Mouse (Mus musculus) lung, embryonic 15.5 days (tissue): ENCODE results near the gene 2200002D01Rik. TPM values are rescaled to one million over a fixed set of nuclear protein-coding genes. Genes with fewer than 3 reads are reported as not detected.
"Not testable (repeated sequence)": the region's sequence is repeated elsewhere in the genome, so short reads cannot be mapped to it uniquely, and the experiment has no call there.

ENCODE experiments used
- ATAC-seq: fragments of 200-750 bp; cut with Nextera tagmentation; 2 replicates; pipeline ENCODE4 v1.8.0; 2017; ENCODE audit warnings: moderate number of reproducible peaks, borderline replicate concordance; ENCODE audit not compliant: low FRiP score, low TSS enrichment; ENCODE audit errors: extremely low read depth
- H3K27ac ChIP-seq: fragments of 300-500 bp; sonication (generic); 2 replicates; pipeline ENCODE4 v1.5.1; 2015; ENCODE audit warnings: moderate library complexity, mild to moderate bottlenecking, inconsistent platforms
- H3K27me3 ChIP-seq: fragments of 300-500 bp; sonication (generic); 2 replicates; pipeline ENCODE4 v1.6.1; 2015; ENCODE audit warnings: inconsistent platforms
- H3K36me3 ChIP-seq: fragments of 300-500 bp; sonication (generic); 2 replicates; pipeline ENCODE4 v1.6.1; 2015; ENCODE audit warnings: inconsistent platforms
- H3K4me1 ChIP-seq: fragments of 300-500 bp; sonication (generic); 2 replicates; pipeline ENCODE4 v1.6.1; 2015; ENCODE audit warnings: inconsistent platforms
- H3K4me2 ChIP-seq: fragments of 300-500 bp; sonication (generic); 2 replicates; pipeline ENCODE4 v1.6.1; 2015; ENCODE audit warnings: inconsistent platforms, mild to moderate bottlenecking, moderate library complexity
- H3K4me3 ChIP-seq: fragments of 300-500 bp; sonication (generic); 2 replicates; pipeline ENCODE4 v1.5.1; 2015; ENCODE audit warnings: mild to moderate bottlenecking, inconsistent platforms
- H3K9ac ChIP-seq: fragments of 300-500 bp; sonication (generic); 2 replicates; pipeline ENCODE4 v1.6.1; 2015; ENCODE audit warnings: inconsistent platforms
- H3K9me3 ChIP-seq: fragments of 300-500 bp; sonication (generic); 2 replicates; pipeline ENCODE4 v1.6.1; 2016; ENCODE audit warnings: inconsistent platforms
- WGBS: fragments of 180-500 bp; shearing (Covaris S2); methylation state at CpG from one replicate; pipeline ENCODE4 v1.1.7; 2015; 5-methylcytosine and 5-hydroxymethylcytosine counted together
- polyA plus RNA-seq: library from polyadenylated mRNA; unstranded; fragments of >200 nt; fragmentation: Nextera tagmentation; extraction: Ambion mirVana; gene quantifications from 2 replicates; pipeline ENCODE4 v1.2.1, GENCODE M21; 2015

The 2200002D01Rik gene
- polyA plus RNA-seq, 1 experiment from 2014 or later, result 13.1 TPM

DNA sequence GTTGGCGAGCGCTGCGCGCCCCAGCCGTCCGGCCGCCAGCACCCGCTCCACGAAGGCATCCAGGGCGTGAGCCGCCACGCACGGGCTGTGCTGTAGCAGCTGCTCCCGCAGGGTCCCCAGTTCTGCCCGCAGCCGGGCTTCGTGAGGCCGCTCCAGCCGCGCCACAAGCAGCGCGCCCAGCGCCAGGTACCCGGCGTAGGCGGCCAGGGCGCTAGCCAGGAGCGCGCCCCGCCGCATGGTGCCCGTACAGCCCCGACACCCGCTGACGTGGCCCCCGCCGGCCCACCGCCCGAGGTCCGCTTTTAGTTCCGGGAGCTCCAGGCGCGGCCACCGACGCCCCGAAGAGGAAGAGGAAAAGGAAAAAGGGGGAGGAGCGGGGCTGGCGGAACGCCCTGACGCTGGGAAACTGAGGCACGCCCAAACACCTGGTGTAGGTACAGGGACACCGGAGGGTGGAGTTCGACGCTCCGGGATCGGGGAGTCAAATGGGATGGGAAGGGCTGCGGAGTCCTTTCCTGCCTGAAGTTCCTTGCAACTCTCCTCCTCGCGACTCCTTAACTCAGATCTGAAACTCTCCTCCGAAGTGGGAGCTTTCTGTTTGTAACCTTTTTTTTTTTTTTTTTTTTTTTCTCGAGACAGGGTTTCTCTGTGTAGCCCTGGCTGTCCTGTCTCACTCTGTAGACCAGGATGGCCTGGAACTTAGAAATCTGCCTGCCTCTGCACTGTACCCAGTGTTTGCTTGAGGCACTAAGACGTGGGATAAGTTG lies 15.8 kb downstream of the 2200002D01Rik start, which contains the start of gene Kcnk6:
Gene Kcnk6, minus strand, starts transcription at position 269 of the 767 bp plus-strand sequence.
- H3K4me1 ChIP-seq, result peaks cover 11% of the 10 kb centered on the region
- H3K4me3 ChIP-seq, result peak within 1 kb of the TSS; percentile 64
- under 1% methylated on average over 62 of the region's 62 CpGs for WGBS
- H3K9me3 ChIP-seq, result no peaks in the 10 kb centered on the region
- no peaks in the 10 kb centered on the region for H3K36me3 ChIP-seq
- H3K9ac ChIP-seq, result peak within 1 kb of the TSS; percentile 74
- peaks cover 6% of the 10 kb centered on the region; the same call in 1 of the 2 replicates for H3K27me3 ChIP-seq
- ATAC-seq, result peak; percentile 50
- peak within 1 kb of the TSS; percentile 99 for H3K4me2 ChIP-seq
- peak within 1 kb of the TSS; percentile 66 for H3K27ac ChIP-seq

DNA sequence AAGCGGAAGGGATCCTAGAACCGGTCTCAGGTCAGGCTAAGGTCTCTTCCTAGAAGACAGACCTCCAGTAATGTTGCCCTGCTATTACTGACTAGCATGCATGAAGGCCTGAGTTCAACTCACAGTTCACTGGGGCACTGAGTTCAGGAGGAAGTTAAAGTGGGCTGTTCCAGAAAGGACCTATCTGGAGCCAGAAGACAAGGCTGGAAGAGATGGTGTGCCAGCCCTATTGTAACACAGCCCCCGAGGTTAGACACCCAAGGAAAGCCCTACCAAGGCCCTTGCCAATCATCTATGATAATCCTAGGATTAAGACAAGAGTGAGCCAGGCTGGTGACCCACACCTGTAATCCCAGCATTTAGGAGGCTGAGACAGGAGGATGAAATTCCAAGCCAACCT lies 16.7 kb downstream of the 2200002D01Rik start:
- 49% methylated on average over 3 of the region's 3 CpGs for WGBS
- Histone ChIP-seq H3K27ac (no peak overlapping the region), H3K36me3 (no peaks in the 10 kb centered on the region), H3K4me2 (peak overlapping the region; percentile 99), H3K4me3 (peak overlapping the region; percentile 64), H3K9ac (no peak overlapping the region), H3K4me1 (peaks cover 11% of the 10 kb centered on the region), H3K9me3 (no peaks in the 10 kb centered on the region), H3K27me3 (peaks cover 6% of the 10 kb centered on the region; the same call in 1 of the 2 replicates)
- ATAC-seq, result no peak

DNA sequence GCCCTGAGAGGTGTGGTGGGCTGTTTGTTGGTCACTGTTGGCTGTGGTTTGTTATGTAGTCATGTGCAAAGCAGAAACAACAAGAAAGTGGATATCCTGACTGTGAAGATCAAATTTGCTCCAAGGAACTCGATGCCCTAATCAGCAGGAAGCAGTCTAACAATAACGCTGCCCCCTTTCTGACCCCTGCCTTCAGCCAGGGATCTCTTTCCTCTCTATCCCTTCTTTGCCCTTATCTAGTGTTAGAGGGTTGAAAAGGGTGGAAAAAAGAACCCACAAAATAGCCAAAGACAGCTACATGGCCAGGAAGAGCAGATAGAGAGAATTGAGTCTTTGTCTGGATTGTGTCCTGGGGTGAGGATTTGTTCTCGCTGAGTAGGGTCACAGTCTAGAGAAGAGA lies 17.7 kb downstream of the 2200002D01Rik start:
- Histone ChIP-seq H3K27me3 (peaks cover 6% of the 10 kb centered on the region; the same call in 1 of the 2 replicates), H3K4me3 (no peak overlapping the region), H3K9ac (no peak overlapping the region), H3K4me2 (0 out of 2 replicates have a peak overlapping the region, but pooled peaks have one; percentile 16), H3K9me3 (no peaks in the 10 kb centered on the region), H3K36me3 (no peaks in the 10 kb centered on the region), H3K4me1 (peaks cover 11% of the 10 kb centered on the region), H3K27ac (no peak overlapping the region)
- no peak for ATAC-seq
- 46% methylated on average over 3 of the region's 3 CpGs for WGBS

DNA sequence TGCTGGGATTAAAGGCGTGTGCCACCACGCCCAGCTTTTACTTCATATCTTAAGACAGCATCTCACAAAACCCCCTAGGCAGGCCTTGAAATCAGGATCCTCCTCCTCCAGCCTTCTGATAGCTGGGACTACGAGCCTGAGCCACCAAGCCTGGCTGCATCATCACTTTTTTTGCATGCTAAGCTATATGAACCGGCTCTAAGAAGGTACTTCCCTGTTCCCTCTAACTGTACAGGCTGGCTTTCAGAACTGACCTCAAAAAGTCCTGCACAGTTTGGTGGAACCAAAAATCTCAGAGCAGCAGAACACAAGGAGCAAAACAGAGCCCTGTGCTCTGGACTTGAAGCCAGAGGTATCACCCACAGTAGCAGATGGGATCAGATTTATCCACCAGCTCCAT lies 20.1 kb downstream of the 2200002D01Rik start:
- Histone ChIP-seq H3K36me3 (no peaks in the 10 kb centered on the region), H3K27ac (no peak overlapping the region), H3K27me3 (peaks cover 6% of the 10 kb centered on the region; the same call in 1 of the 2 replicates), H3K9me3 (no peaks in the 10 kb centered on the region), H3K4me2 (no peak overlapping the region), H3K4me1 (peaks cover 16% of the 10 kb centered on the region), H3K4me3 (no peak overlapping the region), H3K9ac (no peak overlapping the region)
- WGBS, result 63% methylated on average over 4 of the region's 4 CpGs
- ATAC-seq, result no peak

DNA sequence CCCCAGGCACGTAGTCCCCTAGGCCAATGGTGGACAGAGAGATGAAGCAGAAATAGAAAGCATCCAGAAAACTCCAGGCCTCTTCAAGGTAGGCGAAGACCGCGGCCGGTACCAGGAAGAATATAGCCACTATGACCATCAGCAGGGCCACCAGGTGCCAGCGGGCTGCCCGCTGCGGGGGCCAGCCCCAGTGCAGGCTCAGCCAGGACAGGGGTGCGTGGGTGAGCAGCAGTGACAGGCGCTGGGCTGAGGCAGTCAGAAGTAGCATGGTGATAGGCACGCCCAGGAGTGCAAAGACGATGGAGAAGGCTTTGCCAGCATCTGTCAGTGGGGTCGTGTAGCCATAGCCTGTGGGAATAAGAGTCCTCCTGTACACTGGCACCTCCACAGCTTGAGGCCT lies 22.7 kb downstream of the 2200002D01Rik start:
- WGBS, result 70% methylated on average over 13 of the region's 13 CpGs
- Histone ChIP-seq H3K4me3 (no peak overlapping the region), H3K4me1 (peaks cover 5% of the 10 kb centered on the region), H3K27ac (no peak overlapping the region), H3K9ac (no peak overlapping the region), H3K9me3 (no peaks in the 10 kb centered on the region), H3K36me3 (no peaks in the 10 kb centered on the region), H3K27me3 (no peaks in the 10 kb centered on the region), H3K4me2 (0 out of 2 replicates have a peak overlapping the region, but pooled peaks have one; percentile 34)
- no peak for ATAC-seq

DNA sequence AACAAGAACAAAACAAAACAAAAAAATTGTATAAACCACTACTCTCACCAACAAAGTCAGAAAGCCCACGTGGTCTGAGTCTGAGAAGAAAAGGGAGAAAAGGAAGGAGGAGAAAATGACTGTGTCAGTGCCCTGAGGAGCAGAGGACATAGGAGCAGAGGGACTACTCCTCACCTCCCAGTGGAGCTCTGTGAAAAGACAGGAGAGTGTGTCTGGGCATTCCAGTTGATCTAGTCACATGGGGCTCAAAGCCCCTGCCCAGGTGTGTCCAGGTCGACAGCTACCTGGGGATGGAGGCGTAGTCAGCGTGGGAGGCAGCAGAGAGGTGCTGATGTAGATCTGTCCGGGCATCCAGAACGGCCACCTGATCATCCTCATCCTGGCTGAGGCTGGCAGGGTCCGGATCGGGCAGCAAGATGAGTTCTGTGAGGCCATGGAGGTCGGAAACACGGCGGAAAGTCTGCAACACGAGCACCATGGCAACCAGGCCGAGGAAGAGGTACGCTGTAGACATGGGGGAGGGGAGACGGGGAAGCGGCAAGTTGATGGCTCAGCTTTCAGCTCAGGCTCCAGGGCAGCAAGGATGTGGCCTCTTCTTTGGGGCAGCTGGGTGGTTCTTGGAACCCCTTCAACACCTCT lies 23.4 kb downstream of the 2200002D01Rik start:
- peak overlapping the region; percentile 34 for H3K4me2 ChIP-seq
- peaks cover 3% of the 10 kb centered on the region; the same call in 1 of the 2 replicates for H3K9me3 ChIP-seq
- H3K27me3 ChIP-seq, result no peaks in the 10 kb centered on the region
- no peak overlapping the region for H3K9ac ChIP-seq
- ATAC-seq, result no peak
- peaks cover 5% of the 10 kb centered on the region for H3K4me1 ChIP-seq
- no peak overlapping the region for H3K4me3 ChIP-seq
- no peak overlapping the region for H3K27ac ChIP-seq
- 13% methylated on average over 16 of the region's 16 CpGs for WGBS
- no peaks in the 10 kb centered on the region for H3K36me3 ChIP-seq

DNA sequence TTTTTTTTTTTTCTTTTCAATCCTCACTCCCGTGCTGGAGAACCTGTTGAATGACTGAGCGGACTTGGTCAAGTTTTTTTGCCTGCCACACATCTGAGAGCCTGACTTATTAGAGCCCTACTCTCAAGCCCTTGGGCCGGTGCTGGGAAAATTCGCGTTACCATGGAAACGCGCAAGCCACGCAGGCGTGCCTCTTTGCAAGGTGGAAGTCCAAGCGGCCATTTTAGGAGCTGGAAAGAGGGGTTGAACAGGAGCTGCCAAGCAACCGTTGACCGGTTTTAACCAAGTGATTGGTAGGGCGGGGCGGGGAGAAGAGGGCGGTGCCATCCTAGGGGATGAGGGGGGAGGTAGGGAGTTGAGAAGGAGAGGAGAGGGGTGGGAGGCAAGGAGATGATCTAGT lies 33.4 kb downstream of the 2200002D01Rik start:
- no peak overlapping the region for H3K4me3 ChIP-seq
- H3K4me1 ChIP-seq, result peaks cover 15% of the 10 kb centered on the region
- ATAC-seq, result no peak
- no peak overlapping the region for H3K9ac ChIP-seq
- no peaks in the 10 kb centered on the region for H3K27me3 ChIP-seq
- H3K36me3 ChIP-seq, result no peaks in the 10 kb centered on the region
- WGBS, result 42% methylated on average over 15 of the region's 15 CpGs
- no peak overlapping the region for H3K4me2 ChIP-seq
- peaks cover 5% of the 10 kb centered on the region; the same call in 1 of the 2 replicates for H3K9me3 ChIP-seq
- H3K27ac ChIP-seq, result peak overlapping the region; percentile 67

DNA sequence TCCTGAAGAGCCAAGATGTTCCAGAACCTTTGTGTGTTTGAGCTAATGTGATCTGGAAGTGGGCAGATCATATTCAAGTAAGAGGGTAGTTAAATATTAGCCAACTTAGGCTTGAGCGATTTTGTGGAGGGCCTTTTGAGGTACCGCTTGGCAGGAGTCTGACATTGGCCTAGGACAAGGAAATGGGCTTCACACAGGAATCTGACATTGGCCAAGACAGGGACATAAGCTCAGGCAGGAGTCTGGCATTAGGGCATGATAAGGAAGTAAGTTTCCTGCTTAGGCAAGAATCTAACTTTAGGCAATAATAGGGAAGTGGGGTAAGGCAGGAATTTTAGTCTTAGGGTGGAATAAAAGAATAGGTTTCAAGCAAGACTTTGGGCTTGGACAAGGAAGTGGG lies 34.0 kb downstream of the 2200002D01Rik start:
- Histone ChIP-seq H3K4me3 (no peak overlapping the region), H3K9ac (no peak overlapping the region), H3K27me3 (no peaks in the 10 kb centered on the region), H3K9me3 (no peaks in the 10 kb centered on the region; the same call in 1 of the 2 replicates), H3K27ac (peak overlapping the region; percentile 67), H3K36me3 (no peaks in the 10 kb centered on the region), H3K4me1 (peaks cover 15% of the 10 kb centered on the region), H3K4me2 (no peak overlapping the region)
- 40% methylated on average over 2 of the region's 2 CpGs for WGBS
- ATAC-seq, result no peak

- peak within 1 kb of the TSS; percentile 55 for H3K4me2 ChIP-seq
- ATAC-seq, result peak; percentile 44; the same call in 1 of the 2 replicates
- 4% methylated on average over 20 of the region's 20 CpGs for WGBS
Observed at GRCm38 (mm10) chr7:29213675-29214082, 34.6 kb downstream of the 2200002D01Rik start, which contains the start of gene Catsperg1. Catsperg1 (minus strand) TSS chr7:29214035.

GRCm38 (mm10) chr7:29212775-29213560 lies 35.3 kb downstream of the 2200002D01Rik start:
- Histone ChIP-seq H3K4me2 (peak overlapping the region; percentile 55), H3K4me1 (peaks cover 15% of the 10 kb centered on the region)
- not testable (repeated sequence) for H3K9ac ChIP-seq, H3K27ac ChIP-seq, H3K4me3 ChIP-seq, ATAC-seq, H3K9me3 ChIP-seq, H3K36me3 ChIP-seq, H3K27me3 ChIP-seq
- 18% methylated on average over 40 of the region's 40 CpGs for WGBS

More at GRCm38 (mm10) chr7:29213675-29214082, 34.6 kb downstream of the 2200002D01Rik start, which contains the start of gene Catsperg1:
- H3K27ac ChIP-seq, result peak within 1 kb of the TSS; percentile 67
- no peaks in the 10 kb centered on the region for H3K36me3 ChIP-seq
- H3K4me3 ChIP-seq, result no peak within 1 kb of the TSS
- H3K4me1 ChIP-seq, result peaks cover 15% of the 10 kb centered on the region
- H3K27me3 ChIP-seq, result no peaks in the 10 kb centered on the region
- H3K9ac ChIP-seq, result no peak within 1 kb of the TSS
- H3K9me3 ChIP-seq, result no peaks in the 10 kb centered on the region

GRCm38 (mm10) chr7:29212199-29212765 lies 36.0 kb downstream of the 2200002D01Rik start:
- Histone ChIP-seq H3K4me3 (peak overlapping the region; percentile 43), H3K4me1 (peaks cover 15% of the 10 kb centered on the region), H3K27ac (peak overlapping the region; percentile 83), H3K27me3 (no peaks in the 10 kb centered on the region), H3K9me3 (no peaks in the 10 kb centered on the region), H3K9ac (no peak overlapping the region), H3K36me3 (no peaks in the 10 kb centered on the region), H3K4me2 (peak overlapping the region; percentile 55)
- no peak for ATAC-seq
- 20% methylated on average over 26 of the region's 26 CpGs for WGBS
